Mouse (Mus musculus): Measurements from ENCODE around the gene Crlf2. TPM values are rescaled to one million over a fixed set of nuclear protein-coding genes. Genes with fewer than 3 reads are reported as not detected.
A peak's percentile ranks its signal among the peaks of the same experiment; 100 is the strongest.

The Crlf2 gene
- polyA plus RNA-seq, 1 experiment, result 88.7 TPM

DNA sequence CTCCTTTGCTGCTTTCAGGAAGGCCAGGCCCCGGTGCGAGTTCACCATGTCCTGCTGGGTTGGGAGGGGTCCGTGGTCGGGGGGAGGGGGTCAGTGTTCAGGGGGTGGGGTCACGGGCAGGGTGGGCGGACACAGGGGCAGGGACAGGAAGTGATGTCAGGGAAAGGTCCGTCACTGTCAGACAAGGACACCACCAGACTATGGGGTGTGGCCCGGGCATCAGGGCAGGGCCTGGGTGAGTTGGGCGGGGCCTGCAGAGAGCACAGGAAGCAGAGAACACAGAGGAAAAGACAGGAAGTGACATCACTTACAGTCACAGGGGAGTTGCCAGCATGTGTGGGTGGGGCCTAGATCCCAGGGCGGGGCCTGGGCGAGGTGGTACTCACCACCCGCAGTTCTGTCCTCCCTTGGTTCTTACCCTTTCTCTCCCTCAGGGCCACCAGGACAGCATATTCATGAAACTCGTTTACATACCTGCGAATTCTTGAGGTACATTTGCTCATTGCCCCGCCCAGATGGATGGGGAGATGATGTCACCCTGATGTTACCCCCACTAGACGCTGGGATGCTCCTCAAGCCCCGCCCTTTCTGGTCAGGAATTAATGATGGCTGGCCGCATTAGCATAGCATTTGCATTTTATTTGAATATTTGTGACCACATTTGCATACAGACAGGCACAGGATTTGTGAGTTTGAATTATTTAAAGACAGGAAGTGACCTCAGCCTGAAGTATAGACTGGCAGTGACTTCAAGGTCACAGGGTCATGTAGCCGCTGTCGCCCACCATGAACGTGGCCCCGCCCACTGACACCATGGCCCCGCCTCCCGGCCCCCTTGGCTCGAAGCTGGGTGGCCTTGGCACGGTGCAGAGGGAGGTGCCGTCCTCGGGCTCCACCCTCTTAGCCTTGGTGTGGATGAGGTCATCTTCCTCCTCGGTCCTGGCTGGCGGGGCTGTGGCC lies 4.4 kb downstream of the Crlf2 start:
- H3K27me3 ChIP-seq (ENCODE audit: control insufficient read depth, insufficient read depth, low read length), result no peaks in the 10 kb centered on the region
- 93% methylated on average over 30 of the region's 30 CpGs for WGBS
- H3K36me3 ChIP-seq (ENCODE audit: control insufficient read depth, insufficient read depth, low read length), result peaks cover 12% of the 10 kb centered on the region
- TF ChIP-seq POLR2A (IDR thresholded peaks at IDR 0.05; ENCODE audit: low read depth, low read length) (no peak), CTCF (IDR thresholded peaks at IDR 0.05; ENCODE audit: extremely low read depth, insufficient read depth, insufficient read length, insufficient replicate concordance) (no peak)
- no peaks in the 10 kb centered on the region; the same call in 1 of the 2 replicates for H3K4me1 ChIP-seq (ENCODE audit: control insufficient read depth, insufficient read depth, insufficient read length)
- H3K27ac ChIP-seq (ENCODE audit: insufficient read depth, low read length), result no peak overlapping the region
- DNase-seq (ENCODE audit: low read depth in 1 of 2, low spot score in 2 of 2), result peak in 1 of 2 experiments; percentile 16
- no peak overlapping the region for H3K4me3 ChIP-seq (ENCODE audit: extremely low read depth, insufficient read depth, insufficient read length)

DNA sequence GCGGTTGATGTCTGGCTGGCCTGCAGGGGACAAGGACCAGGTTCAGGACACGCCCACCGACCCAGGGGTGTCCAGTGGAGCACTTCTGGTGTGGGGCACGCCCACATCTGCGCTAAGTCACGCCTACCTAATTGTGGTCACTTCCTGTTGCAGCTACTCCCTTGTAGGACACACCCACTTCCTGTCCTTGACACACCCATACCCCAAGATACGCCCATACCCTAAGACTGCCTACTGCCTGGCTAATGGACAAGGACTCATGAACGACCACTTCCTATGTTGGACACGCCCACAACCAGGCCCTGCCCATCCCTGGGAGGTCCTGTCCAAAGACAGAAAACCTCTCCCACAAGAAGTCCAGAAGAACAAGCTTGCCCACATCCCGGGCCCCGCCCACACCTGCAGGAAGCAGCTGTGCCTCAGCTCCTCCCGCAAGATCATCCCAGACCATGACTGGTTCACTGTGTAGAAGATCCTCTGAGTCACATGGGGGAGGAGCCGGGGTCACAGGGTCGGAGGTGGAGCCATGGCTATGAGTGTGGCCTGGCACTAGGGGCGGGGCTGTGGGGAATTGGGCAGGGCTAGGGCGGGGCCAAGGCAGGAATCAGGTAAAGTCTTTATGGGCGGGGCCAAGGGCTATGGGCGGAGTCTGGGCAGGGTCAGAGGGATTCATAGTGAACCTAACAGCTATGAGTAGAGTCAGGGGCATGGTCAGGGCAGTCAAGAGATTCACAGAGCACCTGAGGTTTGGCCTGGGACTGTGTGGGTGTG lies 5.4 kb downstream of the Crlf2 start:
- Histone ChIP-seq H3K4me3 (ENCODE audit: extremely low read depth, insufficient read depth, insufficient read length) (no peak overlapping the region), H3K27me3 (ENCODE audit: control insufficient read depth, insufficient read depth, low read length) (no peaks in the 10 kb centered on the region), H3K4me1 (ENCODE audit: control insufficient read depth, insufficient read depth, insufficient read length) (no peaks in the 10 kb centered on the region), H3K27ac (ENCODE audit: insufficient read depth, low read length) (no peak overlapping the region), H3K36me3 (ENCODE audit: control insufficient read depth, insufficient read depth, low read length) (peaks cover 12% of the 10 kb centered on the region)
- WGBS, result 88% methylated on average over 18 of the region's 18 CpGs
- TF ChIP-seq POLR2A (IDR thresholded peaks at IDR 0.05; ENCODE audit: low read depth, low read length) (no peak), CTCF (IDR thresholded peaks at IDR 0.05; ENCODE audit: extremely low read depth, insufficient read depth, insufficient read length, insufficient replicate concordance) (no peak)
- peak in 1 of 2 experiments; percentile 19 for DNase-seq (ENCODE audit: low read depth in 1 of 2, low spot score in 2 of 2)

DNA sequence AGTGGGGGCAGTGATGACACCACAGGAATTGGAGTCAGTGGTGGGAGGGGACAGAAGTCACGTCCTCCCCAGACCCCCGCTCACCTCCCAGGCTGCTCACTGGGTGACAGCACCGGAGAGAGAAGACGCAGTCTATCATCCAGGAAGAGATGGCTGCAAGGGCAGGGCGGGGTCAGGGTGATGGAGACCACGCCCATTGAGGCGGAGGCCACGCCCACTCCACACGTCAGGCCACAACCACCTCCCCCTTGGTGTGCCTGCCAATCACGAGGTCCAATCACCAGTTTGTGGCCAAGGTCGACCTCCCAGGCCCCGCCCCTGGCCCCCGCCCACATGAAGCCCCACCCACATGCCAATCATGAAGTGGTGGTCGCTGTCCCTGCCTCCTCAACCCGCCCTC lies 6.3 kb downstream of the Crlf2 start:
- H3K4me3 ChIP-seq (ENCODE audit: extremely low read depth, insufficient read depth, insufficient read length), result no peak overlapping the region
- no peaks in the 10 kb centered on the region for H3K4me1 ChIP-seq (ENCODE audit: control insufficient read depth, insufficient read depth, insufficient read length)
- no peak overlapping the region for H3K27ac ChIP-seq (ENCODE audit: insufficient read depth, low read length)
- 94% methylated on average over 15 of the region's 15 CpGs for WGBS
- TF ChIP-seq CTCF (IDR thresholded peaks at IDR 0.05; ENCODE audit: extremely low read depth, insufficient read depth, insufficient read length, insufficient replicate concordance) (no peak), POLR2A (IDR thresholded peaks at IDR 0.05; ENCODE audit: low read depth, low read length) (no peak)
- no peak for DNase-seq (ENCODE audit: low read depth in 1 of 2, low spot score in 2 of 2)
- H3K36me3 ChIP-seq (ENCODE audit: control insufficient read depth, insufficient read depth, low read length), result peaks cover 12% of the 10 kb centered on the region
- H3K27me3 ChIP-seq (ENCODE audit: control insufficient read depth, insufficient read depth, low read length), result no peaks in the 10 kb centered on the region

DNA sequence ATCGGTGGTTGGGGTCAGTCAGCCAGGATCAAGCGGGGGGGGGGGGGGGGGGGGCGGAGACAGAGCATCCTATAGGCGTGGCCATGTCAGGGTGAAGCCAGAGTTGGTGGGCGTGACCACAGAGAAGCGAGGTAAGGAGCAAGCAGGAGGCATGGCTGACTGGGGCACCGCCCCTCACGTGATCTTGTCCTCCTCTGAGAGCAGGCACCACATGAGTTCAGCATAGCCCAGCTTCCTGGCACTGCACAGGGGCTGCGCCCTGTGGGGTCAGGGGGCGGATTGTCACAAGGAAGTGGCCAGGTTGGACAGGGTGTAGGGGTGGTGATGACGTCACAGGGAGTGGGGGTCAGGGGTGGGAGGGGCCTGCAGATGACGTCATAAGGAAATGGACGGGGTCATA lies 6.7 kb downstream of the Crlf2 start:
- H3K27me3 ChIP-seq (ENCODE audit: control insufficient read depth, insufficient read depth, low read length), result no peaks in the 10 kb centered on the region
- WGBS, result 90% methylated on average over 12 of the region's 13 CpGs
- H3K36me3 ChIP-seq (ENCODE audit: control insufficient read depth, insufficient read depth, low read length), result peaks cover 12% of the 10 kb centered on the region
- no peaks in the 10 kb centered on the region for H3K4me1 ChIP-seq (ENCODE audit: control insufficient read depth, insufficient read depth, insufficient read length)
- TF ChIP-seq CTCF (IDR thresholded peaks at IDR 0.05; ENCODE audit: extremely low read depth, insufficient read depth, insufficient read length, insufficient replicate concordance) (no peak), POLR2A (IDR thresholded peaks at IDR 0.05; ENCODE audit: low read depth, low read length) (no peak)
- H3K27ac ChIP-seq (ENCODE audit: insufficient read depth, low read length), result no peak overlapping the region
- no peak for DNase-seq (ENCODE audit: low read depth in 1 of 2, low spot score in 2 of 2)
- H3K4me3 ChIP-seq (ENCODE audit: extremely low read depth, insufficient read depth, insufficient read length), result no peak overlapping the region

DNA sequence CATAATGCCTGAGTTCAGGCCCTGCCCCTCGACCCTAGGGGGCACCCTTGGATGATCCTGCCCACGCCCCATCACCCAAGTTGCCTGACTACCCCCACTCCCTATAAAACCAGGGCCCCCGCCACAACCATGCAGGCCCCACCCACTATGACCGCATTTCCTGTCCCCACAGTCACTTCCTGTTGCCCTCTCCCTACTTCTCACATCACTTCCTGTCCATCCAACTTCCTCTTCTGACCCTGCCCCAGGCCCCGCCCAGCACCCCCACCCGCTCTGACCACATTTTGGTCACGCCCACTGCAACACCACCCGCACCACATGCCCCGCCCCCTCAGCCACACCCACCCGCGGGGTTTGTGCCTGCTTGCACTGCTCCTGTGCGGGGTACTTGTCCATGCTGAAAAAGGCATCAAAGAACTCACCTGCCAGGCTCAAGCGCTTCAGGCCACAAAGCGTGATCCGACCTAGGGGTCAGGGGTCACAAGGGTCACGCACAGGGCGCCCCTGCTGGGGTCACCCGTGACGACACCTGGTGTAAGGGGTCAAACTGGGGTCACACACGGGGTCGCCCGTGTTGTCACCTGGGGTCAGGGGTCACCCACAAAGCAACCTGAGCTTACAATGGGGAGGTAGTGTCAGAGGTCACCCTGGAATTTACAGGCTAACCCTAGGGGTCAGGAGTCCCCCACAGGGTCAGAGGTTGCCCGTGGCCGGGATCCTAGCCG lies 7.6 kb downstream of the Crlf2 start:
- no peak for TF ChIP-seq CTCF (IDR thresholded peaks at IDR 0.05; ENCODE audit: extremely low read depth, insufficient read depth, insufficient read length, insufficient replicate concordance)
- no peak for TF ChIP-seq POLR2A (IDR thresholded peaks at IDR 0.05; ENCODE audit: low read depth, low read length)
- WGBS, result 93% methylated on average over 25 of the region's 25 CpGs
- no peak overlapping the region for H3K4me3 ChIP-seq (ENCODE audit: extremely low read depth, insufficient read depth, insufficient read length)
- H3K27me3 ChIP-seq (ENCODE audit: control insufficient read depth, insufficient read depth, low read length), result no peaks in the 10 kb centered on the region
- H3K4me1 ChIP-seq (ENCODE audit: control insufficient read depth, insufficient read depth, insufficient read length), result no peaks in the 10 kb centered on the region
- peaks cover 9% of the 10 kb centered on the region for H3K36me3 ChIP-seq (ENCODE audit: control insufficient read depth, insufficient read depth, low read length)
- H3K27ac ChIP-seq (ENCODE audit: insufficient read depth, low read length), result no peak overlapping the region
- DNase-seq (ENCODE audit: low read depth in 1 of 2, low spot score in 2 of 2), result no peak

DNA sequence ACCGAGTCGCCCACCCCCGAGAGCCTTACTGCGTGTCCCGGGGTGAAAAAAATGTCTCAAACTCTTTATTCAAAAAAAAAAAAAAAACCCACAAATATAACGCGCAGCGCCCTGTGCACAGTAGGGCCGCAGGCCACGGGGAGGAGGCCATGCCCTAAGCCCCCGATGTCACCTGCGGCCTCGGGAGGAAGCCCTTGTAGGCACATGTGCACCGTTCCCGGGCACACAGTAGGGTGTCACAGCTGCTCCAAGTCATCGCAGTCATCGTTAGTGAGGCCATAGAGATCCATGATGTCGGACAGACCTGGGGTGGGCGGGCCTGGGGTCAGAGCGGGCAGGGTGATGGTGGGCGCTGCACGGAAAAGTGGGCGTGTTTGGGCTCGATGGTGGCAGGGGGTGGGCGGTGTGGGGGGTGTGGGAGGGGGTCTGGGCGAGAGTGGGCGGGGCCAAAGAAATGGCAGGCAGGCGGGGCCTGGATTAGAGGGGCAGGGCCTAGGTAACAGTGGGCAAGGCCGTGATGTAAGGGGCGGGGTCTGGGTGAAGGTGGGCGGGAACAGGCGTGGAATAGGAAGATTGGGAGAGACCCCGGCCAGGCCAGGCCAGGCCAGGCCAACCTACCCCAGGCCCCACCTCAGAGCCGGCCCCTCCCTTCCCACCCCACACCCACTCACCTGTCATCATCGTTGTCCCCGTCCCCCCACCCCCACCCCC lies 8.4 kb downstream of the Crlf2 start:
- no peaks in the 10 kb centered on the region for H3K4me1 ChIP-seq (ENCODE audit: control insufficient read depth, insufficient read depth, insufficient read length)
- WGBS, result 93% methylated on average over 33 of the region's 36 CpGs
- no peaks in the 10 kb centered on the region for H3K27me3 ChIP-seq (ENCODE audit: control insufficient read depth, insufficient read depth, low read length)
- no peak overlapping the region for H3K4me3 ChIP-seq (ENCODE audit: extremely low read depth, insufficient read depth, insufficient read length)
- peaks cover 2% of the 10 kb centered on the region for H3K36me3 ChIP-seq (ENCODE audit: control insufficient read depth, insufficient read depth, low read length)
- no peak overlapping the region for H3K27ac ChIP-seq (ENCODE audit: insufficient read depth, low read length)
- no peak for TF ChIP-seq POLR2A (IDR thresholded peaks at IDR 0.05; ENCODE audit: low read depth, low read length)
- TF ChIP-seq CTCF (IDR thresholded peaks at IDR 0.05; ENCODE audit: extremely low read depth, insufficient read depth, insufficient read length, insufficient replicate concordance), result no peak
- no peak for DNase-seq (ENCODE audit: low read depth in 1 of 2, low spot score in 2 of 2)

All from spleen, adult 2 months (tissue).